In genomic region chr9:57589224-57590126, GRCm38 (mm10) we compare ENCODE assay signal across 8 mouse cellular contexts. TPM values are rescaled to one million over a fixed set of nuclear protein-coding genes. Genes with fewer than 3 reads are reported as not detected.
A peak's percentile ranks its signal among the peaks of the same experiment; 100 is the strongest.
DNase-seq lines count a peak whose midpoint lies in the region; ATAC-seq and TF ChIP-seq lines count a peak whose summit lies in the region.

TSS of gene Ulk3 (plus strand) at chr9:57589452.

- under 1% methylated on average over 58 of the region's 58 CpGs for WGBS in bone marrow, adult 2 months
- under 1% methylated on average over 58 of the region's 58 CpGs for WGBS in kidney, embryonic 14.5 days
- WGBS in liver, adult 2 months = under 1% methylated on average over 58 of the region's 58 CpGs

- H3K27me3 ChIP-seq in kidney, embryonic 14.5 days (ENCODE audit: control insufficient read depth, insufficient read depth, low read length) = no peaks in the 10 kb centered on the region
- H3K27me3 ChIP-seq in liver, adult 2 months (ENCODE audit: control insufficient read depth, insufficient read depth, low read length) = no peaks in the 10 kb centered on the region

- peak within 1 kb of the TSS; percentile 88 for H3K27ac ChIP-seq in bone marrow, adult 2 months (ENCODE audit: control insufficient read depth, insufficient read depth, low read depth, low read length, poor library complexity)
- peak within 1 kb of the TSS; percentile 65 for H3K27ac ChIP-seq in embryonic fibroblast, embryonic 13.5 days (ENCODE audit: insufficient read depth, low read length)
- H3K27ac ChIP-seq in kidney, embryonic 14.5 days (ENCODE audit: low read depth, low read length) = peak within 1 kb of the TSS; percentile 84
- H3K27ac ChIP-seq in liver, adult 2 months (replicated peaks; ENCODE audit: insufficient read depth, low read depth, low read length) = peak within 1 kb of the TSS; percentile 77

- no peak; the same call in 1 of the 2 replicates for TF ChIP-seq POLR2A in bone marrow, adult 2 months (IDR thresholded peaks at IDR 0.05; ENCODE audit: borderline replicate concordance, control insufficient read depth, low read depth, low read length)
- peak; percentile 64 for TF ChIP-seq POLR2A in embryonic fibroblast, embryonic 13.5 days (IDR thresholded peaks at IDR 0.05; ENCODE audit: low read depth, low read length)
- peak; percentile 38; the same call in 1 of the 2 replicates for TF ChIP-seq POLR2A in liver, adult 2 months (IDR thresholded peaks at IDR 0.05; ENCODE audit: extremely low read depth, insufficient read depth, low read length)

- H3K4me3 ChIP-seq in bone marrow, adult 2 months (replicated peaks; ENCODE audit: control insufficient read depth, low read depth, low read length) = peak within 1 kb of the TSS; percentile 71
- H3K4me3 ChIP-seq in embryonic fibroblast, embryonic 13.5 days (ENCODE audit: insufficient read depth, low read length) = peak within 1 kb of the TSS; percentile 52
- H3K4me3 ChIP-seq in kidney, embryonic 14.5 days (ENCODE audit: low read length) = peak within 1 kb of the TSS; percentile 78
- H3K4me3 ChIP-seq in liver, adult 2 months (ENCODE audit: insufficient read depth, low read depth, low read length) = peak within 1 kb of the TSS; percentile 85

- peak within 1 kb of the TSS; percentile 94 for H3K4me2 ChIP-seq in kidney, embryonic 14.5 days (replicated peaks; ENCODE audit: low read depth, low read length)

- H3K79me2 ChIP-seq in liver, adult 2 months (ENCODE audit: control insufficient read depth, insufficient read depth, low read length) = no peaks in the 10 kb centered on the region

- H3K9ac ChIP-seq in kidney, embryonic 14.5 days (ENCODE audit: low read depth, low read length) = peak within 1 kb of the TSS; percentile 71
- H3K9ac ChIP-seq in liver, adult 2 months (ENCODE audit: low read depth, low read length) = peak within 1 kb of the TSS; percentile 85

- peaks cover 2% of the 10 kb centered on the region; the same call in 1 of the 2 replicates for H3K4me1 ChIP-seq in bone marrow, adult 2 months (ENCODE audit: control insufficient read depth, insufficient read depth, low read length)
- H3K4me1 ChIP-seq in embryonic fibroblast, embryonic 13.5 days (ENCODE audit: control insufficient read depth, insufficient read depth, low read length) = no peaks in the 10 kb centered on the region
- H3K4me1 ChIP-seq in kidney, embryonic 14.5 days (ENCODE audit: control insufficient read depth, insufficient read depth, low read length) = peaks cover 16% of the 10 kb centered on the region
- H3K4me1 ChIP-seq in liver, adult 2 months (ENCODE audit: control insufficient read depth, insufficient read depth, low read length) = peaks cover 8% of the 10 kb centered on the region

- no peaks in the 10 kb centered on the region for H3K9me3 ChIP-seq in kidney, embryonic 14.5 days (ENCODE audit: control insufficient read depth, low read length)

- peak; percentile 78 for ATAC-seq in kidney, embryonic 14.5 days (ENCODE audit: low FRiP score, low TSS enrichment)
- ATAC-seq in monocyte, adult 5-6 weeks (replicated peaks; ENCODE audit: insufficient number of reproducible peaks, low FRiP score, low TSS enrichment, poor library complexity, severe bottlenecking) = peak; percentile 59

- peak; percentile 84 to 86 for DNase-seq in B cell, adult 2 months
- DNase-seq in heart, adult 9 months (ENCODE audit: low spot score in 2 of 2) = peak; percentile 75 to 81
- peak; percentile 69 for DNase-seq in liver, adult 2 months (ENCODE audit: extremely low read depth, low read depth, low spot score)
- DNase-seq in spleen, postnatal 36 days (ENCODE audit: low spot score in 2 of 2) = peak; percentile 87 to 89

- H3K36me3 ChIP-seq in kidney, embryonic 14.5 days (ENCODE audit: control insufficient read depth, insufficient read depth, low read length) = peaks cover 36% of the 10 kb centered on the region
- no peaks in the 10 kb centered on the region for H3K36me3 ChIP-seq in liver, adult 2 months (ENCODE audit: control insufficient read depth, insufficient read depth, low read length)

- TF ChIP-seq CTCF in bone marrow, adult 2 months (IDR thresholded peaks at IDR 0.05; ENCODE audit: control insufficient read depth, insufficient read depth, low read length) = no peak; the same call in 1 of the 2 replicates
- TF ChIP-seq CTCF in embryonic fibroblast, embryonic 13.5 days (IDR thresholded peaks at IDR 0.05; ENCODE audit: borderline replicate concordance, insufficient read depth, low read length) = no peak
- TF ChIP-seq CTCF in liver, adult 2 months (IDR thresholded peaks at IDR 0.05; ENCODE audit: low read depth, low read length) = peak; percentile 15; the same call in 1 of the 2 replicates

RNA-seq across cellular contexts. Expression of gene Ulk3, which starts in this region (rescaled TPM):
- polyA plus RNA-seq in bone marrow, adult 2 months (2011; ENCODE audit: insufficient read depth, insufficient read length, low replicate concordance, missing spikeins) = 17.8 and 35.6 TPM in 2 replicates
- polyA plus RNA-seq in embryonic fibroblast, embryonic 13.5 days (2011; ENCODE audit: insufficient read length, low read depth, missing spikeins) = 17.6 and 19.4 TPM in 2 replicates
- polyA plus RNA-seq in kidney, embryonic 14.5 days (2014; fragmentation: Nextera tagmentation; extraction: Ambion mirVana) = 5.4 and 13.7 TPM in 2 replicates
- 4.5 and 5.7 TPM in 2 replicates for total RNA-seq in liver, adult 2 months (2014; rRNA removed)
- polyA plus RNA-seq in liver, adult 2 months (2012; rRNA removed) = 9.8 and 16.8 TPM in 2 replicates
- total RNA-seq in monocyte, adult 5-6 weeks (2017) = 3.8 to 20.7 TPM (median 20.3 TPM) in 3 replicates

Comparison
In these comparisons a context has a peak if more than half of its experiments do, and no peak if none do; other contexts are left out.
1. Peak in every context shown above with its lines: DNase-seq, ATAC-seq, H3K4me3 ChIP-seq and H3K27ac ChIP-seq.